ENCODE assay signal across 33 mouse cellular contexts in the genomic region with DNA sequence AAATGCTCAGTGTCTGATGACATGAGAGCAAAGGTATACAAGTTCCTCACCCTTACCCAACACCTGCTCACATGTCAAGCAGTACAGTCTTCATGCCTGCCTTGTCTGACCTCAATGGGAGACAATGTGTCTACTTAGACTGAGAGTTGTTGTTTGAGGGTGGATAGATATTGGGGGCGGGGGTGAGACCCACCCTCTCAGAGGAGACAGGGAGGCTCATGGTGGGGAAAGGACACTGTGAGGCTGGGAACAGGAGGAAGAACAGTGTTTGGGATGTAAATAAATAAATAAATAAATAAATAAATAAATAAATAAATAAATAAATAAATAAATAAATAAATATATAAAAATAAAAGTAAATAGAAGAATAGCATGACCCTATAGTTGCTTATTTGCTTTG.
"Had no signal": no experiment of that assay in that cellular context is flagged by ENCODE, and none has a peak within 500 bp of the region (broad histone marks: within the 10 kb centered on the region; RNA-seq: fewer than 3 reads in every experiment).

No protein-coding gene starts in this region.

- ATAC-seq: liver, embryonic 12.5 days; liver, postnatal 0 days; lung, postnatal 0 days; midbrain, embryonic 13.5 days; midbrain, embryonic 15.5 days; midbrain, embryonic 16.5 days had no signal

- H3K27ac ChIP-seq: limb, embryonic 10.5 days; limb, embryonic 12.5 days; limb, embryonic 13.5 days; limb, embryonic 15.5 days; liver, embryonic 12.5 days; liver, embryonic 13.5 days; liver, embryonic 14.5 days; liver, embryonic 15.5 days; lung, embryonic 15.5 days; macrophage; midbrain, embryonic 10.5 days; midbrain, embryonic 12.5 days; midbrain, embryonic 13.5 days; midbrain, embryonic 15.5 days; neural tube, embryonic 12.5 days; neural tube, embryonic 13.5 days had no signal

- H3K4me3 ChIP-seq: limb, embryonic 10.5 days; limb, embryonic 12.5 days; limb, embryonic 13.5 days; limb, embryonic 15.5 days; liver, embryonic 12.5 days; liver, embryonic 13.5 days; liver, embryonic 15.5 days; lung, embryonic 15.5 days; megakaryocyte, embryonic 14.5 days; midbrain, embryonic 10.5 days; midbrain, embryonic 12.5 days; midbrain, embryonic 13.5 days; midbrain, embryonic 15.5 days; myocyte; neural tube, embryonic 12.5 days; neural tube, embryonic 13.5 days had no signal

- H3K36me3 ChIP-seq: limb, embryonic 10.5 days; limb, embryonic 12.5 days; limb, embryonic 13.5 days; limb, embryonic 15.5 days; liver, embryonic 12.5 days; liver, embryonic 13.5 days; liver, embryonic 15.5 days; lung, embryonic 15.5 days; midbrain, embryonic 10.5 days; midbrain, embryonic 12.5 days; midbrain, embryonic 13.5 days; midbrain, embryonic 15.5 days; neural tube, embryonic 12.5 days; neural tube, embryonic 13.5 days had no signal

- H3K9me3 ChIP-seq: limb, embryonic 10.5 days; limb, embryonic 12.5 days; limb, embryonic 13.5 days; limb, embryonic 15.5 days; liver, embryonic 12.5 days; liver, embryonic 13.5 days; liver, embryonic 15.5 days; lung, embryonic 15.5 days; megakaryocyte, embryonic 14.5 days; midbrain, embryonic 10.5 days; midbrain, embryonic 12.5 days; midbrain, embryonic 13.5 days; midbrain, embryonic 15.5 days; neural tube, embryonic 12.5 days; neural tube, embryonic 13.5 days had no signal

- H3K27me3 ChIP-seq: limb, embryonic 12.5 days; limb, embryonic 13.5 days; limb, embryonic 15.5 days; liver, embryonic 12.5 days; liver, embryonic 13.5 days; liver, embryonic 15.5 days; lung, embryonic 15.5 days; megakaryocyte, embryonic 14.5 days; midbrain, embryonic 12.5 days; midbrain, embryonic 13.5 days; midbrain, embryonic 15.5 days; neural tube, embryonic 12.5 days; neural tube, embryonic 13.5 days had no signal

- H3K9ac ChIP-seq: limb, embryonic 12.5 days; limb, embryonic 13.5 days; limb, embryonic 15.5 days; liver, embryonic 12.5 days; liver, embryonic 13.5 days; liver, embryonic 14.5 days; liver, embryonic 15.5 days; liver, postnatal 0 days; lung, embryonic 14.5 days; lung, embryonic 15.5 days; midbrain, embryonic 12.5 days; midbrain, embryonic 13.5 days; midbrain, embryonic 15.5 days; neural tube, embryonic 12.5 days; neural tube, embryonic 13.5 days had no signal

- H3K4me1 ChIP-seq: limb, embryonic 10.5 days; limb, embryonic 12.5 days; limb, embryonic 13.5 days; limb, embryonic 15.5 days; liver, embryonic 12.5 days; liver, embryonic 13.5 days; liver, embryonic 15.5 days; lung, embryonic 15.5 days; megakaryocyte, embryonic 14.5 days; midbrain, embryonic 10.5 days; midbrain, embryonic 12.5 days; midbrain, embryonic 13.5 days; midbrain, embryonic 15.5 days; neural tube, embryonic 12.5 days; neural tube, embryonic 13.5 days had no signal

- DNase-seq: left cerebral cortex, postnatal 4 days; liver; liver, embryonic 13.5 days; liver, postnatal 0 days; lung, adult 18-20 months; lung, adult 2 months; lung, embryonic 14.5 days; lung, postnatal 10 days; lung, postnatal 14 days; lung, postnatal 36 days; lung, postnatal 4 days; midbrain, embryonic 14.5 days had no signal

- H3K4me2 ChIP-seq: limb, embryonic 12.5 days; limb, embryonic 13.5 days; limb, embryonic 15.5 days; liver, embryonic 11.5 days; liver, embryonic 12.5 days; liver, embryonic 13.5 days; liver, embryonic 15.5 days; lung, embryonic 14.5 days; lung, embryonic 15.5 days; midbrain, embryonic 11.5 days; midbrain, embryonic 12.5 days; midbrain, embryonic 13.5 days; midbrain, embryonic 15.5 days; neural tube, embryonic 12.5 days; neural tube, embryonic 13.5 days had no signal
